Mouse (Mus musculus) embryonic fibroblast, embryonic 13.5 days (primary cell): ENCODE measurements around the gene Cdkal1.

ENCODE experiments used
- CTCF ChIP-seq: IDR thresholded peaks from 2 replicates; pipeline ENCODE4 v1.5.1; 2011; ENCODE audit warnings: mild to moderate bottlenecking, control low read depth, low read length, moderate library complexity, borderline replicate concordance; ENCODE audit not compliant: insufficient read depth
- POLR2A ChIP-seq: IDR thresholded peaks from 2 replicates; pipeline ENCODE4 v1.6.1; 2011; ENCODE audit warnings: low read depth, mild to moderate bottlenecking, control low read depth, low read length, moderate library complexity

DNA sequence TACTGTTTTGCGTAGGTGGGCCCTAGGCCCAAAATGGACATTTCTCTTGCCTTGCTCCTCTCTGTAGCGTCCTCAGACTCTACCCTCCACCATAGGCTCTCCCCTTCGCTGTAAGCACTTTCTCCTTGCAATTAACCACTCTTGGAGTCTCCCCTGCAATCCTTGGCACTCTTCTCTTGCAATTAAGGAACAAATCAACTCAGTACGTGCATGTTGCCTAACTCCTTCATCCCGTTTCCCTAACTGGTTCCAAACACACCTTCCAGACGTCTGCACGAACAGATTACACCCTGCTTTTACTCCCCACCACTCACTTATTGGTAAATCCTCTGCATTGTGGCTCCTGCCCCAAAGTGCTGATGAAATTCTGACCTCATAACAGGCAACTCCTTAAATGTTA lies 358.2 kb downstream of the Cdkal1 start:
- TF ChIP-seq CTCF (no peak), POLR2A (no peak)
